Mouse (Mus musculus) forebrain, embryonic 10.5 days (tissue): Measurements from ENCODE around the gene Fbxo44. TPM values are rescaled to one million over a fixed set of nuclear protein-coding genes. Genes with fewer than 3 reads are reported as not detected.
A peak's percentile ranks its signal among the peaks of the same experiment; 100 is the strongest.
"Not testable (repeated sequence)": the region's sequence is repeated elsewhere in the genome, so short reads cannot be mapped to it uniquely, and the experiment has no call there.

Experiments used
- DNase-seq: peaks from one replicate; pipeline ENCODE4 v3.0.0-alpha.2; 2017; ENCODE audit warnings: low spot score; ENCODE audit errors: extremely low spot score
- H3K27ac ChIP-seq: fragments of 300-500 bp; sonication (generic); 2 replicates; pipeline ENCODE4 v1.5.1; 2016; ENCODE audit warnings: mild to moderate bottlenecking
- H3K27me3 ChIP-seq: fragments of 300-500 bp; sonication (generic); 2 replicates; pipeline ENCODE4 v1.6.1; 2016; ENCODE audit warnings: mild to moderate bottlenecking; ENCODE audit not compliant: poor library complexity, severe bottlenecking
- H3K36me3 ChIP-seq: fragments of 300-500 bp; sonication (generic); replicated peaks from 2 replicates; pipeline ENCODE4 v1.6.1; 2016; ENCODE audit warnings: mild to moderate bottlenecking, moderate library complexity
- H3K4me1 ChIP-seq: fragments of 300-500 bp; sonication (generic); 2 replicates; pipeline ENCODE4 v1.6.1; 2016
- H3K4me3 ChIP-seq: fragments of 300-500 bp; sonication (generic); 2 replicates; pipeline ENCODE4 v1.5.1; 2016; ENCODE audit warnings: mild to moderate bottlenecking, moderate library complexity
- H3K9me3 ChIP-seq: fragments of 300-500 bp; sonication (generic); 2 replicates; pipeline ENCODE4 v1.6.1; 2016; ENCODE audit warnings: mild to moderate bottlenecking, moderate library complexity
- WGBS: fragments of 180-500 bp; shearing (Covaris S2); methylation state at CpG from one replicate; pipeline ENCODE4 v1.1.7; 2016; 5-methylcytosine and 5-hydroxymethylcytosine counted together
- polyA plus RNA-seq: library from polyadenylated mRNA; unstranded; fragments of >200 nt; fragmentation: Nextera tagmentation; extraction: Ambion mirVana; gene quantifications from 2 replicates; pipeline ENCODE4 v1.2.1, GENCODE M21; 2016

Gene Fbxo44
- 33.4 and 34.4 TPM in 2 replicates for polyA plus RNA-seq

GRCm38 (mm10) chr4:148160436-148161390 is at the start of gene Fbxo44, which contains the start of gene Fbxo2:
Gene Fbxo44, minus strand, starts transcription at chr4:148160482.
Gene Fbxo2, plus strand, starts transcription at chr4:148160621.
- Histone ChIP-seq H3K9me3 (no peaks in the 10 kb centered on the region), H3K27me3 (peaks cover 72% of the 10 kb centered on the region), H3K36me3 (peaks cover 26% of the 10 kb centered on the region), H3K4me1 (peaks cover 63% of the 10 kb centered on the region), H3K4me3 (peak within 1 kb of the TSS; percentile 80), H3K27ac (peak within 1 kb of the TSS; percentile 93)
- 1% methylated on average over 43 of the region's 43 CpGs for WGBS
- no peak for DNase-seq

- Histone ChIP-seq H3K9me3 (no peaks in the 10 kb centered on the region), H3K27me3 (no peaks in the 10 kb centered on the region; the same call in none of the 2 replicates), H3K27ac (0 out of 2 replicates have a peak overlapping the region, but pooled peaks have one; percentile 60), H3K4me1 (peaks cover 16% of the 10 kb centered on the region; the same call in 1 of the 2 replicates), H3K4me3 (no peak overlapping the region), H3K36me3 (no peaks in the 10 kb centered on the region)
- 75% methylated on average over 6 of the region's 6 CpGs for WGBS
- no peak for DNase-seq
These were observed 44.6 kb upstream of the Fbxo44 start for GRCm38 (mm10) chr4:148204873-148205232.

GRCm38 (mm10) chr4:148204061-148204872 is 44.0 kb upstream of the Fbxo44 start:
- peaks cover 6% of the 10 kb centered on the region for H3K27me3 ChIP-seq
- peaks cover 16% of the 10 kb centered on the region; the same call in 1 of the 2 replicates for H3K4me1 ChIP-seq
- DNase-seq = no peak
- H3K27ac ChIP-seq = peak overlapping the region; percentile 60
- no peak overlapping the region for H3K4me3 ChIP-seq
- no peaks in the 10 kb centered on the region for H3K36me3 ChIP-seq
- WGBS = 62% methylated on average over 15 of the region's 15 CpGs
- no peaks in the 10 kb centered on the region for H3K9me3 ChIP-seq

- 93% methylated on average over 2 of the region's 2 CpGs for whole genome bisulfite sequencing
- Histone ChIP-seq H3K27me3 (peaks cover 13% of the 10 kb centered on the region), H3K36me3 (no peaks in the 10 kb centered on the region), H3K9me3 (no peaks in the 10 kb centered on the region), H3K27ac (no peak overlapping the region), H3K4me3 (no peak overlapping the region), H3K4me1 (peaks cover 19% of the 10 kb centered on the region)
- no peak for DNase-seq
These were observed 43.3 kb upstream of the Fbxo44 start for GRCm38 (mm10) chr4:148203557-148203956.

- 49% methylated on average over 10 of the region's 10 CpGs for WGBS
- peaks cover 28% of the 10 kb centered on the region for H3K27me3 ChIP-seq
- H3K9me3 ChIP-seq = no peaks in the 10 kb centered on the region
- DNase-seq = no peak
- H3K4me1 ChIP-seq = peaks cover 6% of the 10 kb centered on the region
- H3K4me3 ChIP-seq = no peak overlapping the region
- peak overlapping the region; percentile 4; the same call in 1 of the 2 replicates for H3K27ac ChIP-seq
- no peaks in the 10 kb centered on the region for H3K36me3 ChIP-seq
These were observed 38.4 kb upstream of the Fbxo44 start for GRCm38 (mm10) chr4:148198721-148199120.

- Histone ChIP-seq H3K27ac (no peak overlapping the region), H3K4me1 (peaks cover 22% of the 10 kb centered on the region), H3K27me3 (peaks cover 28% of the 10 kb centered on the region), H3K9me3 (no peaks in the 10 kb centered on the region), H3K4me3 (no peak overlapping the region), H3K36me3 (no peaks in the 10 kb centered on the region)
- DNase-seq = no peak
These were observed 34.1 kb upstream of the Fbxo44 start for GRCm38 (mm10) chr4:148194400-148194799.

- 34% methylated on average over 11 of the region's 11 CpGs for WGBS
- no peak overlapping the region for H3K27ac ChIP-seq
- H3K4me3 ChIP-seq = no peak overlapping the region
- no peak for DNase-seq
- no peaks in the 10 kb centered on the region for H3K36me3 ChIP-seq
- peaks cover 17% of the 10 kb centered on the region for H3K4me1 ChIP-seq
- H3K27me3 ChIP-seq = peaks cover 12% of the 10 kb centered on the region; the same call in 1 of the 2 replicates
- no peaks in the 10 kb centered on the region for H3K9me3 ChIP-seq
These were observed 32.5 kb upstream of the Fbxo44 start for GRCm38 (mm10) chr4:148192707-148193245.

GRCm38 (mm10) chr4:148188767-148189166 is 28.5 kb upstream of the Fbxo44 start:
- peaks cover 32% of the 10 kb centered on the region; the same call in 1 of the 2 replicates for H3K27me3 ChIP-seq
- not testable (repeated sequence) for H3K4me3 ChIP-seq, H3K27ac ChIP-seq, DNase-seq, H3K9me3 ChIP-seq, H3K36me3 ChIP-seq
- 78% methylated on average over 1 of the region's 1 CpGs for WGBS
- H3K4me1 ChIP-seq = peaks cover 35% of the 10 kb centered on the region

- WGBS = 75% methylated on average over 4 of the region's 4 CpGs
- Histone ChIP-seq H3K36me3 (no peaks in the 10 kb centered on the region), H3K27ac (no peak overlapping the region), H3K27me3 (peaks cover 51% of the 10 kb centered on the region; the same call in 1 of the 2 replicates), H3K9me3 (no peaks in the 10 kb centered on the region), H3K4me3 (no peak overlapping the region), H3K4me1 (peaks cover 37% of the 10 kb centered on the region)
- DNase-seq = no peak
These were observed 25.5 kb upstream of the Fbxo44 start for GRCm38 (mm10) chr4:148185819-148186218.

GRCm38 (mm10) chr4:148184564-148184963 is 24.3 kb upstream of the Fbxo44 start:
- no peaks in the 10 kb centered on the region for H3K36me3 ChIP-seq
- H3K27ac ChIP-seq = peak overlapping the region; percentile 27
- H3K9me3 ChIP-seq = no peaks in the 10 kb centered on the region
- no peak overlapping the region for H3K4me3 ChIP-seq
- peaks cover 31% of the 10 kb centered on the region for H3K4me1 ChIP-seq
- DNase-seq = no peak
- WGBS = 34% methylated on average over 9 of the region's 9 CpGs
- H3K27me3 ChIP-seq = peaks cover 60% of the 10 kb centered on the region; the same call in 1 of the 2 replicates

- no peak overlapping the region for H3K4me3 ChIP-seq
- H3K36me3 ChIP-seq = no peaks in the 10 kb centered on the region
- H3K27me3 ChIP-seq = peaks cover 81% of the 10 kb centered on the region
- no peaks in the 10 kb centered on the region for H3K9me3 ChIP-seq
- H3K4me1 ChIP-seq = peaks cover 31% of the 10 kb centered on the region
- H3K27ac ChIP-seq = no peak overlapping the region
- 31% methylated on average over 8 of the region's 8 CpGs for WGBS
- DNase-seq = no peak
These were observed 22.1 kb upstream of the Fbxo44 start for GRCm38 (mm10) chr4:148182363-148182762.

GRCm38 (mm10) chr4:148181483-148181882 is 21.2 kb upstream of the Fbxo44 start:
- WGBS = 91% methylated on average over 12 of the region's 12 CpGs
- Histone ChIP-seq H3K36me3 (no peaks in the 10 kb centered on the region), H3K4me1 (peaks cover 31% of the 10 kb centered on the region), H3K27ac (no peak overlapping the region), H3K27me3 (peaks cover 85% of the 10 kb centered on the region), H3K4me3 (no peak overlapping the region), H3K9me3 (no peaks in the 10 kb centered on the region)
- no peak for DNase-seq
